Mouse (Mus musculus) CH12.LX (cell line): Measurements from ENCODE around the gene Acss3. TPM values are rescaled to one million over a fixed set of nuclear protein-coding genes. Genes with fewer than 3 reads are reported as not detected.

ENCODE experiments used
- DNase-seq: peaks from one replicate; pipeline ENCODE4 v3.0.0-alpha.2; 2013; ENCODE audit errors: extremely low read depth
- H3K27ac ChIP-seq: 2 replicates; pipeline ENCODE4 v1.5.1; 2012; ENCODE audit warnings: low read depth, mild to moderate bottlenecking, control low read depth, moderate library complexity; ENCODE audit not compliant: insufficient read depth
- H3K27me3 ChIP-seq: replicated peaks from 2 replicates; pipeline ENCODE3; 2012; ENCODE audit warnings: inconsistent platforms
- H3K36me3 ChIP-seq, 2 experiments: replicated peaks in 1 of 2; 2 replicates each; pipeline versions ENCODE3 to v1.6.1; 2012; ENCODE audit warnings: inconsistent platforms in 1 of 2, low read length in 1 of 2, mild to moderate bottlenecking in 1 of 2, mixed read lengths in 1 of 2, moderate library complexity in 1 of 2; ENCODE audit not compliant: control insufficient read depth in 1 of 2, insufficient read depth in 1 of 2
- H3K4me1 ChIP-seq, 2 experiments: 2 replicates each; pipeline ENCODE4 v1.6.1; 2012; ENCODE audit warnings: inconsistent platforms in 1 of 2, moderate library complexity in 1 of 2; ENCODE audit not compliant: insufficient read depth in 2 of 2, control insufficient read depth in 1 of 2
- H3K4me2 ChIP-seq: 2 replicates; pipeline ENCODE4 v1.6.1; 2012; ENCODE audit warnings: low read depth, mild to moderate bottlenecking, control low read depth; ENCODE audit not compliant: poor library complexity, insufficient read depth, severe bottlenecking
- H3K4me3 ChIP-seq, 3 experiments: fragments of 150-350 bp in 1 of 3; sonication (generic) in 1 of 3; replicated peaks in 1 of 3; 2 replicates each; pipeline versions ENCODE3 to v1.5.1; 2011 to 2012; ENCODE audit warnings: low read depth in 2 of 3, low read length in 2 of 3, mild to moderate bottlenecking in 2 of 3, moderate library complexity in 2 of 3, control low read depth in 1 of 3, improper control_type of control experiment in 1 of 3, inconsistent platforms in 1 of 3, mixed read lengths in 1 of 3; ENCODE audit not compliant: poor library complexity in 1 of 3
- H3K79me2 ChIP-seq: replicated peaks from 2 replicates; pipeline ENCODE4 v1.6.1; 2012; ENCODE audit warnings: mild to moderate bottlenecking, moderate library complexity; ENCODE audit not compliant: control insufficient read depth, poor library complexity, insufficient read depth, severe bottlenecking; ENCODE audit errors: extremely low read depth
- H3K9ac ChIP-seq: 2 replicates; pipeline ENCODE4 v1.6.1; 2012; ENCODE audit warnings: low read depth, mild to moderate bottlenecking, control low read depth, moderate library complexity; ENCODE audit not compliant: insufficient read depth
- H3K9me3 ChIP-seq: replicated peaks from 2 replicates; pipeline ENCODE3; 2012; ENCODE audit warnings: low read length, inconsistent platforms, mixed read lengths
- CHD2 ChIP-seq: IDR thresholded peaks from 2 replicates; pipeline ENCODE4 v1.6.1; 2011; ENCODE audit warnings: low read length, improper control_type of control experiment
- CTCF ChIP-seq, 2 experiments: IDR thresholded peaks in 1 of 2; conservative IDR thresholded peaks in 1 of 2; 2 replicates each; pipeline ENCODE4 v1.5.1; 2011 to 2012; ENCODE audit warnings: low read depth in 2 of 2, low read length in 2 of 2, improper control_type of control experiment in 1 of 2, inconsistent platforms in 1 of 2, mild to moderate bottlenecking in 1 of 2, moderate library complexity in 1 of 2
- ELF1 ChIP-seq: IDR thresholded peaks from 2 replicates; pipeline ENCODE4 v1.6.1; 2014; ENCODE audit warnings: low read depth, mild to moderate bottlenecking, inconsistent platforms, low read length, improper control_type of control experiment
- HCFC1 ChIP-seq: IDR thresholded peaks from 2 replicates; pipeline ENCODE4 v1.6.1; 2012; ENCODE audit warnings: low read depth, mild to moderate bottlenecking, inconsistent platforms, low read length, improper control_type of control experiment
- IRF4 ChIP-seq: IDR thresholded peaks from 2 replicates; pipeline ENCODE4 v1.6.1; 2014; ENCODE audit warnings: low read depth, mild to moderate bottlenecking, inconsistent platforms, low read length, improper control_type of control experiment
- JUN ChIP-seq: IDR thresholded peaks from 2 replicates; pipeline ENCODE4 v1.6.1; 2011; ENCODE audit warnings: low read depth, mild to moderate bottlenecking, low read length, improper control_type of control experiment, moderate library complexity; ENCODE audit not compliant: insufficient read depth
- JUND ChIP-seq: conservative IDR thresholded peaks from 2 replicates; pipeline ENCODE4 v1.6.1; 2011; ENCODE audit warnings: low read depth, low read length, improper control_type of control experiment
- KAT2A ChIP-seq: IDR thresholded peaks from 2 replicates; pipeline ENCODE4 v1.6.1; 2012; ENCODE audit warnings: low read length, improper control_type of control experiment, inconsistent platforms; ENCODE audit not compliant: insufficient replicate concordance
- MAX ChIP-seq: IDR thresholded peaks from 2 replicates; pipeline ENCODE4 v1.6.1; 2011; ENCODE audit warnings: low read length, improper control_type of control experiment
- MAZ ChIP-seq: IDR thresholded peaks from 2 replicates; pipeline ENCODE4 v1.6.1; 2012; ENCODE audit warnings: low read depth, mild to moderate bottlenecking, inconsistent platforms, low read length, improper control_type of control experiment, moderate library complexity
- MEF2A ChIP-seq: IDR thresholded peaks from 2 replicates; pipeline ENCODE4 v1.6.1; 2014; ENCODE audit warnings: low read depth, mild to moderate bottlenecking, inconsistent platforms, low read length, improper control_type of control experiment, borderline replicate concordance
- MXI1 ChIP-seq: IDR thresholded peaks from 2 replicates; pipeline ENCODE4 v1.6.1; 2011; ENCODE audit warnings: mild to moderate bottlenecking, low read depth, low read length, improper control_type of control experiment
- MYC ChIP-seq: IDR thresholded peaks from 2 replicates; pipeline ENCODE4 v1.6.1; 2011; ENCODE audit warnings: low read depth, mild to moderate bottlenecking, improper control_type of control experiment, low read length
- NRF1 ChIP-seq: IDR thresholded peaks from 2 replicates; pipeline ENCODE4 v1.6.1; 2014; ENCODE audit warnings: low read depth, mild to moderate bottlenecking, inconsistent platforms, low read length, improper control_type of control experiment, moderate library complexity
- PAX5 ChIP-seq: IDR thresholded peaks from 2 replicates; pipeline ENCODE4 v1.6.1; 2012; ENCODE audit warnings: low read length, inconsistent platforms, mixed read lengths
- POLR2A ChIP-seq: IDR thresholded peaks from 2 replicates; pipeline ENCODE4 v1.6.1; 2011; ENCODE audit warnings: low read depth, mild to moderate bottlenecking, improper control_type of control experiment, low read length
- POLR2AphosphoS2 ChIP-seq: IDR thresholded peaks from 2 replicates; pipeline ENCODE4 v1.6.1; 2011; ENCODE audit warnings: low read depth, low read length, improper control_type of control experiment
- RCOR1 ChIP-seq: conservative IDR thresholded peaks from 2 replicates; pipeline ENCODE4 v1.6.1; 2012; ENCODE audit warnings: low read depth, mild to moderate bottlenecking, inconsistent platforms, low read length, improper control_type of control experiment
- SIN3A ChIP-seq: IDR thresholded peaks from 2 replicates; pipeline ENCODE4 v1.6.1; 2012; ENCODE audit warnings: low read length, improper control_type of control experiment, inconsistent platforms
- SMC3 ChIP-seq: IDR thresholded peaks from 2 replicates; pipeline ENCODE4 v1.6.1; 2011; ENCODE audit warnings: low read depth, low read length, improper control_type of control experiment
- TCF12 ChIP-seq: IDR thresholded peaks from 2 replicates; pipeline ENCODE4 v1.6.1; 2014; ENCODE audit warnings: low read depth, mild to moderate bottlenecking, inconsistent platforms, low read length, improper control_type of control experiment
- USF1 ChIP-seq: IDR thresholded peaks from 2 replicates; pipeline ENCODE4 v1.6.1; 2014; ENCODE audit warnings: low read depth, mild to moderate bottlenecking, inconsistent platforms, low read length, improper control_type of control experiment
- ZMIZ1 ChIP-seq: IDR thresholded peaks from 2 replicates; pipeline ENCODE4 v1.6.1; 2012; ENCODE audit warnings: low read depth, mild to moderate bottlenecking, inconsistent platforms, low read length, improper control_type of control experiment
- dilution Hi-C: fragments of 300-500 bp; cut with MboI; formaldehyde crosslinking; loops from 2 replicates; pipeline ENCODE4 v1.14.3; 2020; ENCODE audit warnings: low sequenced_read_pairs; ENCODE audit not compliant: extremely low pct_unique_long_range_greater_than_20kb, extremely low pct_ligation_motif_present
- in situ Hi-C: fragments of 300-500 bp; cut with MboI; formaldehyde crosslinking; loops from 3 replicates; pipeline ENCODE4 v1.14.3; 2019; ENCODE audit warnings: low sequenced_read_pairs, low pct_ligation_motif_present, low pct_unique_long_range_greater_than_20kb, mixed read lengths
- polyA plus RNA-seq: library from polyadenylated mRNA; unstranded; fragments of >175 nt; gene quantifications from 2 replicates; pipeline ENCODE4 v1.2.1, GENCODE M21; 2012; ENCODE audit warnings: low read depth; ENCODE audit not compliant: insufficient read length
- total RNA-seq, 2 experiments: library from RNA; depleted of rRNA; stranded (reverse); fragments of 300-350 nt in 1 of 2; fragments of >200 nt in 1 of 2; gene quantifications; 2 replicates each; pipeline ENCODE4 v1.2.3; 2012 to 2014

The Acss3 gene
- total and polyA plus RNA-seq, 3 experiments = not detected

DNA sequence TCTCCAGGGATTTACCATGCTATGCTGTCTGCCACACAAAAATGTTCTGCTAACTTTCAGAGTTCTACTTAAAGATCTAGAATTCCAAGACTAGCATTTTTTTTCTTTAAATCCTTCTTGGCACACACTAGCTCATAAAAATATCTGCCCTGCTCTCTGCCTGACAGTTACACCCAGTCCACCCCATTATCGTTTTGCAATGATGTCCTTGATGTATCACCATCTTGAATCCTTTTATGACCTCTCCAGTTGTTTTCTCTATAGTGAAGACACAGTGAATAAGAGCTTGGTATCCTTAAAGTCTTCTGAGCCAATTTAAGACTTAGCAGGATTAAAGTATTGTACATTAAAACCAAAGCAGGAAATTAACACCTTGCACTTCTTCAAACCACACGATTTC is 4.3 kb downstream of the Acss3 start:
- Histone ChIP-seq H3K27me3 (no peaks in the 10 kb centered on the region), H3K9ac (no peak overlapping the region), H3K27ac (no peak overlapping the region), H3K4me2 (no peak overlapping the region), H3K79me2 (no peaks in the 10 kb centered on the region), H3K4me1 (no peaks in the 10 kb centered on the region), H3K36me3 (no peaks in the 10 kb centered on the region), H3K4me3 (no peak overlapping the region)
- no peak for DNase-seq
- in situ Hi-C loops (no loop called here), dilution Hi-C loops (no loop called here)
- TF ChIP-seq NRF1 = no peak
- no peak for TF ChIP-seq POLR2A
- TF ChIP-seq MXI1 = no peak
- no peak for TF ChIP-seq JUND
- no peak for TF ChIP-seq MYC
- TF ChIP-seq IRF4 = no peak
- TF ChIP-seq MEF2A = no peak
- TF ChIP-seq MAZ = no peak
- no peak for TF ChIP-seq ZMIZ1
- no peak for TF ChIP-seq CTCF (conservative IDR thresholded peaks at IDR 0.05 in 1 of 2, IDR thresholded peaks at IDR 0.05 in 1 of 2; ENCODE audit: low read depth in 2 of 2, low read length in 2 of 2)
- TF ChIP-seq USF1 = no peak
- TF ChIP-seq PAX5 = no peak
- TF ChIP-seq SIN3A = no peak
- no peak for TF ChIP-seq KAT2A
- no peak for TF ChIP-seq ELF1
- TF ChIP-seq HCFC1 = no peak
- no peak for TF ChIP-seq MAX
- no peak for TF ChIP-seq CHD2
- TF ChIP-seq, all 38 proteins: peak for 0
- peaks cover 44% of the 10 kb centered on the region for H3K9me3 ChIP-seq

DNA sequence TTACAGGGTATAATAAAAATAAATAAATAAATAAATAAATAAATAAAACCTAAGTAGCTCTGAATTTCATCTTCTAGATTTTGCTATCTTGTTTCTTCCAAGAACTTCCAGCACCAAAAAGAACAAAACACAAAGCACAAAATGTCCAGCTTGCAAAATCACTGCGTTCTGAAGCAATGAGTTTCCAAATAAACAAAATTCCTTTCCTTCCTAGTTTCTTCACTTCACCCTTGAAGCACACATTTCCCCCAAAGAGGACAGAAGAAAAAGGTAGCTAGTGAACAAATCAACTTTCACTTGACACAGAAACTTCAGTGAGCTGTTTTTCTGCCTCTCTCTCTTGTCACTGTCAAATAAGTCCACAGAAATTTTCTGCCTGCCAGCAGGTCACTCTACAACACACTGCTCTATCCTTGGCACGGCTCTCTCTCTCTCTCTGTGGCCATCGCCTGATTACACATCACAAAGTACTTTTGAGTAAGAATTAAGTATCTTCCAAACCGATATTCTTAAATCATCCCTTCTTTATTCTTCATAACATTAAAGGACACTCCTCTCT is 6.7 kb downstream of the Acss3 start:
- Histone ChIP-seq H3K4me1 (no peaks in the 10 kb centered on the region), H3K9ac (no peak overlapping the region), H3K4me2 (no peak overlapping the region), H3K9me3 (peaks cover 29% of the 10 kb centered on the region), H3K36me3 (no peaks in the 10 kb centered on the region), H3K79me2 (no peaks in the 10 kb centered on the region), H3K27me3 (no peaks in the 10 kb centered on the region), H3K27ac (no peak overlapping the region), H3K4me3 (no peak overlapping the region)
- no peak for DNase-seq
- TF ChIP-seq TCF12 (no peak), POLR2AphosphoS2 (no peak), JUN (no peak), MAX (no peak), CHD2 (no peak), SIN3A (no peak), MEF2A (no peak), SMC3 (no peak), KAT2A (no peak), RCOR1 (no peak)
- dilution Hi-C loops = no loop called here
- in situ Hi-C loops = no loop called here
